Mouse (Mus musculus): Measurements from ENCODE around the gene 2610001J05Rik.

Gene 2610001J05Rik

GRCm38 (mm10) chr6:13835720-13836665 is 35.3 kb downstream of the 2610001J05Rik start:
- no peak for DNase-seq (ENCODE audit: low spot score in 2 of 2)

- no peak for DNase-seq (ENCODE audit: low spot score in 2 of 2)
Measured at GRCm38 (mm10) chr6:13832770-13833169, 38.5 kb downstream of the 2610001J05Rik start.

- no peak for DNase-seq (ENCODE audit: low spot score in 2 of 2)
Measured at GRCm38 (mm10) chr6:13828877-13829276, 42.4 kb downstream of the 2610001J05Rik start.

Data from spleen, postnatal 10 days (tissue).